Mouse (Mus musculus): Measurements from ENCODE around the gene Tmem211. TPM values are rescaled to one million over a fixed set of nuclear protein-coding genes. Genes with fewer than 3 reads are reported as not detected.

Gene Tmem211
- total and polyA plus RNA-seq, 3 experiments = not detected

GRCm38 (mm10) chr5:113218617-113219235, 8.0 kb upstream of the Tmem211 start:
- Histone ChIP-seq H3K4me1 (ENCODE audit: control insufficient read depth in 1 of 2, insufficient read depth in 2 of 2) (no peaks in the 10 kb centered on the region), H3K27me3 (replicated peaks) (peaks cover 27% of the 10 kb centered on the region), H3K9ac (ENCODE audit: insufficient read depth, low read depth) (no peak overlapping the region), H3K36me3 (replicated peaks in 1 of 2; ENCODE audit: control insufficient read depth in 1 of 2, insufficient read depth in 1 of 2, low read length in 1 of 2) (no peaks in the 10 kb centered on the region), H3K27ac (ENCODE audit: insufficient read depth, low read depth) (no peak overlapping the region), H3K4me3 (replicated peaks in 1 of 3; ENCODE audit: low read depth in 2 of 3, low read length in 2 of 3, poor library complexity in 1 of 3) (no peak overlapping the region), H3K79me2 (replicated peaks; ENCODE audit: control insufficient read depth, extremely low read depth, insufficient read depth, poor library complexity, severe bottlenecking) (no peaks in the 10 kb centered on the region), H3K9me3 (replicated peaks; ENCODE audit: low read length) (peaks cover 10% of the 10 kb centered on the region), H3K4me2 (ENCODE audit: insufficient read depth, low read depth, poor library complexity, severe bottlenecking) (no peak overlapping the region)
- TF ChIP-seq CHD2 (IDR thresholded peaks at IDR 0.05; ENCODE audit: low read length) = no peak
- no peak for TF ChIP-seq ZNF384 (IDR thresholded peaks at IDR 0.05; ENCODE audit: low read depth, low read length)
- no peak for TF ChIP-seq SMC3 (IDR thresholded peaks at IDR 0.05; ENCODE audit: low read depth, low read length)
- no peak for TF ChIP-seq MYC (IDR thresholded peaks at IDR 0.05; ENCODE audit: low read depth, low read length)
- TF ChIP-seq HCFC1 (IDR thresholded peaks at IDR 0.05; ENCODE audit: low read depth, low read length) = no peak
- DNase-seq (ENCODE audit: extremely low read depth) = no peak
- dilution Hi-C loops (cut with MboI; ENCODE audit: extremely low pct_ligation_motif_present, extremely low pct_unique_long_range_greater_than_20kb, low sequenced_read_pairs) = no loop called here
- in situ Hi-C loops (cut with MboI; ENCODE audit: low pct_ligation_motif_present, low pct_unique_long_range_greater_than_20kb, low sequenced_read_pairs) = no loop called here

GRCm38 (mm10) chr5:113219450-113219849, 7.3 kb upstream of the Tmem211 start:
- TF ChIP-seq MAZ (IDR thresholded peaks at IDR 0.05; ENCODE audit: low read depth, low read length) = no peak
- no peak for TF ChIP-seq KAT2A (IDR thresholded peaks at IDR 0.05; ENCODE audit: insufficient replicate concordance, low read length)
- TF ChIP-seq MYC (IDR thresholded peaks at IDR 0.05; ENCODE audit: low read depth, low read length) = no peak
- TF ChIP-seq USF1 (IDR thresholded peaks at IDR 0.05; ENCODE audit: low read depth, low read length) = no peak
- TF ChIP-seq NELFE (IDR thresholded peaks at IDR 0.05; ENCODE audit: low read depth, low read length) = no peak
- no peak for TF ChIP-seq POLR2AphosphoS2 (IDR thresholded peaks at IDR 0.05; ENCODE audit: low read depth, low read length)
- no peak for TF ChIP-seq JUN (IDR thresholded peaks at IDR 0.05; ENCODE audit: insufficient read depth, low read depth, low read length)
- TF ChIP-seq CTCF (conservative IDR thresholded peaks at IDR 0.05 in 1 of 2, IDR thresholded peaks at IDR 0.05 in 1 of 2; ENCODE audit: low read depth in 2 of 2, low read length in 2 of 2) = no peak
- TF ChIP-seq PAX5 (IDR thresholded peaks at IDR 0.05; ENCODE audit: low read length) = no peak
- no peak for TF ChIP-seq USF2 (conservative IDR thresholded peaks at IDR 0.05; ENCODE audit: low read depth, low read length)
- TF ChIP-seq ELF1 (IDR thresholded peaks at IDR 0.05; ENCODE audit: low read depth, low read length) = no peak
- no peak for TF ChIP-seq ETS1 (conservative IDR thresholded peaks at IDR 0.05; ENCODE audit: low read depth, low read length)
- TF ChIP-seq JUND (conservative IDR thresholded peaks at IDR 0.05; ENCODE audit: low read depth, low read length) = no peak
- no peak for TF ChIP-seq ZNF384 (IDR thresholded peaks at IDR 0.05; ENCODE audit: low read depth, low read length)
- no peak for TF ChIP-seq IRF4 (IDR thresholded peaks at IDR 0.05; ENCODE audit: low read depth, low read length)
- no peak for TF ChIP-seq RCOR1 (conservative IDR thresholded peaks at IDR 0.05; ENCODE audit: low read depth, low read length)
- TF ChIP-seq ZC3H11A (IDR thresholded peaks at IDR 0.05; ENCODE audit: low read depth, low read length) = no peak
- Histone ChIP-seq H3K4me2 (ENCODE audit: insufficient read depth, low read depth, poor library complexity, severe bottlenecking) (no peak overlapping the region), H3K4me1 (ENCODE audit: control insufficient read depth in 1 of 2, insufficient read depth in 2 of 2) (no peaks in the 10 kb centered on the region), H3K27me3 (replicated peaks) (peaks cover 25% of the 10 kb centered on the region), H3K4me3 (replicated peaks in 1 of 3; ENCODE audit: low read depth in 2 of 3, low read length in 2 of 3, poor library complexity in 1 of 3) (no peak overlapping the region), H3K36me3 (replicated peaks in 1 of 2; ENCODE audit: control insufficient read depth in 1 of 2, insufficient read depth in 1 of 2, low read length in 1 of 2) (no peaks in the 10 kb centered on the region), H3K27ac (ENCODE audit: insufficient read depth, low read depth) (no peak overlapping the region), H3K79me2 (replicated peaks; ENCODE audit: control insufficient read depth, extremely low read depth, insufficient read depth, poor library complexity, severe bottlenecking) (no peaks in the 10 kb centered on the region), H3K9me3 (replicated peaks; ENCODE audit: low read length) (peaks cover 10% of the 10 kb centered on the region), H3K9ac (ENCODE audit: insufficient read depth, low read depth) (no peak overlapping the region)
- dilution Hi-C loops (cut with MboI; ENCODE audit: extremely low pct_ligation_motif_present, extremely low pct_unique_long_range_greater_than_20kb, low sequenced_read_pairs) (no loop called here), in situ Hi-C loops (cut with MboI; ENCODE audit: low pct_ligation_motif_present, low pct_unique_long_range_greater_than_20kb, low sequenced_read_pairs) (no loop called here)
- DNase-seq (ENCODE audit: extremely low read depth) = no peak
